Mouse (Mus musculus): Measurements from ENCODE around the gene Gm3336. TPM values are rescaled to one million over a fixed set of nuclear protein-coding genes. Genes with fewer than 3 reads are reported as not detected.

Gm3336 gene
- polyA plus RNA-seq, 1 experiment from 2014 or later = not detected

DNA sequence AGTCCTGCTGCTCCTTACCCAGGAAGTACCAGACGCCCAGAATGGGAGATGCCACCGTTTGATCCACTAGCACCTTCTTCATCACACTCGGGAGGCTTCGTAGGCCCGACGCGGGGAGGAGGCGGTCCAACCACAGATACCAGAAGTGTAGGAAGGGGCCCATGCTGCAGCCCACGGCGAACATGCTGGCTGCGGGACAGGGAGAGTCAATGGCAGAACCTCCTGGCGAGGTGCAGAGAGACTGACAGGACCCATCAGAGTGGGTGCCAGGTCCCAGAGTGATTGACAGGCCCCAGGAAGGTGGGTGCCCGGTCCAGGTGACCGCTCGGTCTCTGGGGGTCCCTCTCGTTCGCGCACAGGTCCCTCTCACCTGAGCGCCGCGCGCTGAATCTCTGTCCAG, 42.0 kb downstream of the Gm3336 start:
- peak overlapping the region; percentile 68 for H3K9ac ChIP-seq (ENCODE audit: low read length)
- peak overlapping the region; percentile 64 for H3K4me3 ChIP-seq (ENCODE audit: low read depth, low read length)
- H3K27me3 ChIP-seq (ENCODE audit: control insufficient read depth, insufficient read depth, low read length) = no peaks in the 10 kb centered on the region
- peak overlapping the region; percentile 99 for H3K4me2 ChIP-seq (ENCODE audit: low read depth)
- DNase-seq (ENCODE audit: low spot score) (no peak), ATAC-seq (ENCODE audit: insufficient read depth, low FRiP score, low TSS enrichment) (peak; percentile 10)
- no peaks in the 10 kb centered on the region for H3K9me3 ChIP-seq (ENCODE audit: control insufficient read depth, low read length)
- H3K4me1 ChIP-seq (ENCODE audit: control insufficient read depth, insufficient read depth, low read length) = peaks cover 6% of the 10 kb centered on the region
- H3K36me3 ChIP-seq (ENCODE audit: control insufficient read depth, insufficient read depth, low read length) = no peaks in the 10 kb centered on the region
- H3K27ac ChIP-seq (ENCODE audit: low read depth, low read length) = peak overlapping the region; percentile 74; the same call in 1 of the 2 replicates
- under 1% methylated on average over 13 of the region's 22 CpGs for WGBS

DNA sequence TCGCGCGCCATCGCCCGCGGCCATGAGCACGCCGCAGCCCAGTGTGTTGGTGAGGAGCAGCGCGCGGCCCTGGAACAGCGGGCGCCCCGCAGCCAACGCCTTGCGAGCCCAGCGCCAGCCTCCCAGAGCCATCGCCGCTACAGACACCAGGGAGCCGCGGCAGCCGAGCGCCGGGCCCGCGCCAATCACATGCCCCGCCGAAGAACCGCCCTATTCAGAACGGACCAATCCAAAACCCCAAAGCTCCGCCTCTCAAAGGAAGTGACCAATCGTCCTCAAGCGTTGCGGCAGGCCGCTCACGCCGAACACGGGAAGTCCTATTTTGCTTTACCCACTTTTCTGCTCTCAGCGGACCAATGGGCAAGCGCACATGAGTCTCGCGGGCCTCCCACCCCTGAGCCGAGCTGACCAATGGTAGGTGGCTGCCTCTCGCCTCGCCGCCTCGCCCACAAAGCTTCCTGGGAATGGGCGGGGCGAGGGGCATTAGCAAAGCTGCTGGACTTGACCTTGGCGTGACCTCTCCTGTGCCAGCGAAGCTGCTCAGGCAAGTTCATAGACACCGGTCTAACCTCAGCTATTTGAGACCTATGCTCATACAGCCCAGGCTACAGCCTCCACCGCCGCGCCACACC, 42.5 kb downstream of the Gm3336 start, which contains the start of gene Mpv17l2:
Mpv17l2 (minus strand) TSS at position 172 of the 632 bp plus-strand sequence.
- peaks cover 9% of the 10 kb centered on the region for H3K4me1 ChIP-seq (ENCODE audit: control insufficient read depth, insufficient read depth, low read length)
- peak within 1 kb of the TSS; percentile 99 for H3K4me2 ChIP-seq (ENCODE audit: low read depth)
- H3K4me3 ChIP-seq (ENCODE audit: low read depth, low read length) = peak within 1 kb of the TSS; percentile 64
- H3K36me3 ChIP-seq (ENCODE audit: control insufficient read depth, insufficient read depth, low read length) = no peaks in the 10 kb centered on the region
- ATAC-seq (ENCODE audit: insufficient read depth, low FRiP score, low TSS enrichment) = peak; percentile 95
- no peaks in the 10 kb centered on the region for H3K9me3 ChIP-seq (ENCODE audit: control insufficient read depth, low read length)
- WGBS = under 1% methylated on average over 52 of the region's 55 CpGs
- peak; percentile 95 for DNase-seq (ENCODE audit: low spot score)
- peak within 1 kb of the TSS; percentile 74; the same call in 1 of the 2 replicates for H3K27ac ChIP-seq (ENCODE audit: low read depth, low read length)
- no peaks in the 10 kb centered on the region for H3K27me3 ChIP-seq (ENCODE audit: control insufficient read depth, insufficient read depth, low read length)
- peak within 1 kb of the TSS; percentile 68 for H3K9ac ChIP-seq (ENCODE audit: low read length)

DNA sequence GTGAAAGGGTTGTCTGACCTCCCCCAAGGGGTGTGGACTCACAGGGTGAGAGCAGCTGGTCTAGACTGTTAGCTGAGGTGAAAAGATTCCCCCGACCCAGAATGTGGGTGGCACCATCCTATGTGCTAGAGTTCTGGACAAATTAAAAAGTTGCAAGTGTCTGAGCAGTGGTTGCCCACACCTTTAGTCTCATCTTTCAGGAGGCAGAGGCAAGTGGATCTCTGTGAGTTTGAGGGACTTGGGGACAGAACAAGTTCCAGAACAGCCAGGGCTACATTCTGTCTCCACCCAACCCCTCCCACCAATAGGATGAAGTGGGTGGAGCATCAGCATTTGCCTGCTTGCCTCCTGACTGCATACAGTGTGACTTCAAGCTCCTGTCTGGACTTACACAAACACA, 43.8 kb downstream of the Gm3336 start:
- H3K27me3 ChIP-seq (ENCODE audit: control insufficient read depth, insufficient read depth, low read length) = no peaks in the 10 kb centered on the region
- H3K36me3 ChIP-seq (ENCODE audit: control insufficient read depth, insufficient read depth, low read length) = no peaks in the 10 kb centered on the region
- peaks cover 19% of the 10 kb centered on the region for H3K4me1 ChIP-seq (ENCODE audit: control insufficient read depth, insufficient read depth, low read length)
- no peak overlapping the region for H3K4me2 ChIP-seq (ENCODE audit: low read depth)
- no peaks in the 10 kb centered on the region for H3K9me3 ChIP-seq (ENCODE audit: control insufficient read depth, low read length)
- no peak overlapping the region for H3K27ac ChIP-seq (ENCODE audit: low read depth, low read length)
- ATAC-seq (ENCODE audit: insufficient read depth, low FRiP score, low TSS enrichment) (no peak), DNase-seq (ENCODE audit: low spot score) (no peak)
- H3K4me3 ChIP-seq (ENCODE audit: low read depth, low read length) = no peak overlapping the region
- no peak overlapping the region for H3K9ac ChIP-seq (ENCODE audit: low read length)
- WGBS = 86% methylated on average over 1 of the region's 1 CpGs

DNA sequence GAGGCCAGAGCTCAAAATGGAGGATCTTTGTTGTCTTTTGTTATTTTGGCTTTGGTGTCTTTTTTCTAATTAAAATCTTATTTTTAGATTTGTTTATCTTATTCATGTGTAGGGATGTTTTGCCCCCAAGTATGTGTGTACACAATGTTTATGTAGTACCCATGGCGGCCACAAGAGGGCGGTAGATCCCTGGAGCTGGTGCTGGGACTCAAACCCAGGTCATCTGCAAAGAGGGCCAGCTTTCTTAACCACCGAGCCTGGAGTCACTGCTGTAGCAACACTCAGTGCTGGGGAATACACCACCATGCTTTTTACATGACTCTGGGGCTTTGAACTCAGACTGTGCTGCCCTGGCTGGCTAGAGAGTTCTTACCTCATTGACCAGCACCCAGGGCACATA, 45.0 kb downstream of the Gm3336 start:
- ATAC-seq (ENCODE audit: insufficient read depth, low FRiP score, low TSS enrichment) = no peak
- H3K27ac ChIP-seq (ENCODE audit: low read depth, low read length) = no peak overlapping the region
- DNase-seq (ENCODE audit: low spot score) = peak; percentile 57
- H3K9me3 ChIP-seq (ENCODE audit: control insufficient read depth, low read length) = no peaks in the 10 kb centered on the region
- no peaks in the 10 kb centered on the region for H3K27me3 ChIP-seq (ENCODE audit: control insufficient read depth, insufficient read depth, low read length)
- H3K4me3 ChIP-seq (ENCODE audit: low read depth, low read length) = no peak overlapping the region
- 8% methylated on average over 3 of the region's 3 CpGs for WGBS
- peaks cover under 1% of the 10 kb centered on the region; the same call in 1 of the 2 replicates for H3K36me3 ChIP-seq (ENCODE audit: control insufficient read depth, insufficient read depth, low read length)
- H3K4me1 ChIP-seq (ENCODE audit: control insufficient read depth, insufficient read depth, low read length) = peaks cover 19% of the 10 kb centered on the region
- no peak overlapping the region for H3K4me2 ChIP-seq (ENCODE audit: low read depth)
- H3K9ac ChIP-seq (ENCODE audit: low read length) = no peak overlapping the region

DNA sequence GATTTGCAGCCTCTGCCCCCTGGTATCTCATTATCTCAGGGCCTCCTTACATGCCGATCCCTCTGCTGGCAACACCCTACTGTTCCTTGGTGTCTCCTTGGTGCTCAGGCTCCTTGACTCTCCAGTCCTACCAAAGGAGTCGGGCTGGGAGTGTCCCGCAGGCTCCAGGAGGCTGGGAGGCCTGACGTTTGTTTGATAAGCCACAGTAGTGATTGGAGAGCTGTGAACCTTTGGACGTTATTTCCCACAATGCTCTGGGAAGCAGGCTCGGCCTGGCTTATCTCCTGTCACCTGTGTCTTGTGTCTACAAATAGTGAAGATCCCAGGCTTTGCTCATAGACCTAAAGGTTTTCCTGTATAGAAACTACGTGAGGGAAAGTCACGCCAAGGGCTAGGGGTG, 45.7 kb downstream of the Gm3336 start:
- no peak overlapping the region for H3K4me3 ChIP-seq (ENCODE audit: low read depth, low read length)
- DNase-seq (ENCODE audit: low spot score) (no peak), ATAC-seq (ENCODE audit: insufficient read depth, low FRiP score, low TSS enrichment) (no peak)
- 88% methylated on average over 8 of the region's 8 CpGs for WGBS
- no peak overlapping the region for H3K27ac ChIP-seq (ENCODE audit: low read depth, low read length)
- H3K9me3 ChIP-seq (ENCODE audit: control insufficient read depth, low read length) = no peaks in the 10 kb centered on the region
- H3K9ac ChIP-seq (ENCODE audit: low read length) = no peak overlapping the region
- peaks cover 19% of the 10 kb centered on the region for H3K4me1 ChIP-seq (ENCODE audit: control insufficient read depth, insufficient read depth, low read length)
- H3K27me3 ChIP-seq (ENCODE audit: control insufficient read depth, insufficient read depth, low read length) = no peaks in the 10 kb centered on the region
- H3K4me2 ChIP-seq (ENCODE audit: low read depth) = no peak overlapping the region
- peaks cover 8% of the 10 kb centered on the region for H3K36me3 ChIP-seq (ENCODE audit: control insufficient read depth, insufficient read depth, low read length)

DNA sequence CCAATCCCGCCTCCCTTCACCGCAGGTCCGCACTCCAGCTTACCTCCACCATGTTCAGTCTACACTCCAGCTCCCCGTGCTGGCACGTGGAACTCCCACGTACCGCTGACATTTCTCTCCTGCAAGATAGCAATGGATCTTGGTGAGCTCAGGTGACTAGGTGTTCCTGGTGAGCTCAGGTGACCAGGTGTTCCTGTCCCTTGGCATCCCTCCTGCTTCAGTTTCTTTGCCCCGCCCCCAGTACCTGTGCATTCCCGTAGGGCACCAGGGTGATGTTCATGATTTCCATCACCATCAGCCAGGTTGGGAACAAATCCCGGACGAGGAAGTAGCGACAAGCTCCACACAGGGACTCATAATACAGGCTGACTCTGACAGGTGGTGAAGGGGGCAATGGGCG, 46.3 kb downstream of the Gm3336 start:
- no peak overlapping the region for H3K4me2 ChIP-seq (ENCODE audit: low read depth)
- H3K27me3 ChIP-seq (ENCODE audit: control insufficient read depth, insufficient read depth, low read length) = no peaks in the 10 kb centered on the region
- peaks cover 19% of the 10 kb centered on the region for H3K4me1 ChIP-seq (ENCODE audit: control insufficient read depth, insufficient read depth, low read length)
- H3K27ac ChIP-seq (ENCODE audit: low read depth, low read length) = no peak overlapping the region
- no peak for DNase-seq (ENCODE audit: low spot score)
- H3K9ac ChIP-seq (ENCODE audit: low read length) = no peak overlapping the region
- no peaks in the 10 kb centered on the region for H3K9me3 ChIP-seq (ENCODE audit: control insufficient read depth, low read length)
- WGBS = 95% methylated on average over 13 of the region's 13 CpGs
- peaks cover 8% of the 10 kb centered on the region for H3K36me3 ChIP-seq (ENCODE audit: control insufficient read depth, insufficient read depth, low read length)
- no peak overlapping the region for H3K4me3 ChIP-seq (ENCODE audit: low read depth, low read length)
- no peak for ATAC-seq (ENCODE audit: insufficient read depth, low FRiP score, low TSS enrichment)

DNA sequence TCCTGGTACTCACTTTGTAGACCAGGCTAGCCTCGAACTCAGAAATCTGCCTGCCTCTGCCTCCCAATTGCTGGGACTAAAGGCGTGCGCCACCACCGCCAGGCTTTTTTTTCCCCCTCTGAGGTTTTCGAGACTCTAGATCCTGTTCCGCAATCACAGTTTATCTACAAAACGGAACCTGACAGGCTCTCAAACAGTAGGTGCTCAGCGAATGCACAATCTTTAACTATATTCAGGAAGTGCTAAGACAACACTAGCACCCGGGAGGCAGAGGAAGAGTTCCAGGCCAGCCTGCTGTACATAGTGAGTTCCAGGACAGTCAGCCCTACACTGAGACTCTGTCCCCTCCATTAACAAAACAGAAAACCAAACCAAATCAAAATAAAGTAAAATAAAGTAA, 47.0 kb downstream of the Gm3336 start:
- Histone ChIP-seq H3K9me3 (ENCODE audit: control insufficient read depth, low read length) (no peaks in the 10 kb centered on the region), H3K4me3 (ENCODE audit: low read depth, low read length) (no peak overlapping the region), H3K4me2 (ENCODE audit: low read depth) (peak overlapping the region; percentile 63), H3K36me3 (ENCODE audit: control insufficient read depth, insufficient read depth, low read length) (peaks cover 13% of the 10 kb centered on the region), H3K4me1 (ENCODE audit: control insufficient read depth, insufficient read depth, low read length) (peaks cover 16% of the 10 kb centered on the region), H3K9ac (ENCODE audit: low read length) (no peak overlapping the region), H3K27ac (ENCODE audit: low read depth, low read length) (no peak overlapping the region), H3K27me3 (ENCODE audit: control insufficient read depth, insufficient read depth, low read length) (no peaks in the 10 kb centered on the region)
- ATAC-seq (ENCODE audit: insufficient read depth, low FRiP score, low TSS enrichment) (no peak), DNase-seq (ENCODE audit: low spot score) (no peak)
- WGBS = 83% methylated on average over 9 of the region's 9 CpGs

DNA sequence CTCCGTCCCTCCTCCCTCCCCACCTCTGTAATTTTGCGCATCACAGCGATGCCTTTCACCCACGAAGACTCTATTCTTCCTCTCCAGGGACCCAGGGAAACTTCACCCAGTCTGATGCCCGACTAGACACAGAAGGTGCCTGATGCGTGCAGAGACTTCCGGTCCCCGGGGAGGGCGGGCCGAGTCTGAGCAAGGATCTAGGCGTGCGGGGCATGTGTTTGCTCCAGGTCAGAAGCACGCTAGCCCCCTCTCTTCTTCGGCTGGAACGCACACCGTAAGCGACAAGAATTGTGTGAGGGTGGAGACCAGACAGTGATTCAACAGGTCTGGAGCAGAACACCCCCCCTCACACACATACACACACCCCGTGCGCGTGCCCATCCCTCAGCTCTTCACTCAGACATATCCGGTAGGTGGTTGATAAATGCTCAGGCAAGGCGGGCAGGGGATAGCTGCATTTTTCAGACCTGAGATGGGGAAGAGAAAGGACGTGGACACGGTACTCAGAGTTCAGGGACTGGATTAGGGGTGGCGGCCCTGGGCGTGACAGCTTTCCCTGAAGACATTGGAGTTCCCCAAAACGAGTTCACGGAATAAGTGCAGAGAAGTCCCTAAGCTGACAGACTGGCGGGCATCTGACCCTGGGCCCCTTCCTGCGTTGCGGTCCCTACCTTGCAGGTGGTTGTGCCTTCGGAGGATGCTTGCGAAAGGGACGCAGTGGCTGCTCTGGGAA, 47.7 kb downstream of the Gm3336 start:
- 3% methylated on average over 34 of the region's 34 CpGs for WGBS
- Histone ChIP-seq H3K9me3 (ENCODE audit: control insufficient read depth, low read length) (no peaks in the 10 kb centered on the region), H3K4me1 (ENCODE audit: control insufficient read depth, insufficient read depth, low read length) (peaks cover 16% of the 10 kb centered on the region), H3K4me3 (ENCODE audit: low read depth, low read length) (peak overlapping the region; percentile 31), H3K27ac (ENCODE audit: low read depth, low read length) (no peak overlapping the region), H3K36me3 (ENCODE audit: control insufficient read depth, insufficient read depth, low read length) (peaks cover 13% of the 10 kb centered on the region), H3K27me3 (ENCODE audit: control insufficient read depth, insufficient read depth, low read length) (no peaks in the 10 kb centered on the region), H3K9ac (ENCODE audit: low read length) (peak overlapping the region; percentile 50), H3K4me2 (ENCODE audit: low read depth) (peak overlapping the region; percentile 63)
- DNase-seq (ENCODE audit: low spot score) (peak; percentile 42), ATAC-seq (ENCODE audit: insufficient read depth, low FRiP score, low TSS enrichment) (no peak)
